Mouse (Mus musculus): ENCODE measurements at regions not wholly inside any gene's neighbourhood (a gene's known extent, or its start where the extent isn't known, plus 50 kb on each side); places are given as distances from the start of the nearest gene placed in this dataset.

DNA sequence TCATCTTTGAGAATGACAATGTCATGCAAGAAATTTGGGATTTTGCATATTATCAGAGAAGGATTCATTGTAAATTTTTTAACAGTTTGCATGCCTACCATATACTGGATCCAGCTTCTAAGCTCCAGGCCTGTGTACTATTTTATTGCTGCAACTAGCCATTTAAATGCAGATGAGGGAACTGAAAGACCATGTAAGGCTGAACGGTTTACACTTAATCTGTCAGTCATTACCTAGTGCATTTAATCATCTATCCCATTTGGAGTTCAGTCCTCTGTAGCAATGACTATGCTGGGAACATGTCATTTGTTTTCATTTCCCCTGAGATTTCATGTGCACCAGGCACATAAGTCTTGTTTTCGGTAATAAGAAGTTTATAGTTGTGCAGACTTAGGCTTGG lies 631.8 kb upstream of the Gm21961 start:
- DNase-seq (ENCODE audit: low read depth, low spot score), result no peak

DNA sequence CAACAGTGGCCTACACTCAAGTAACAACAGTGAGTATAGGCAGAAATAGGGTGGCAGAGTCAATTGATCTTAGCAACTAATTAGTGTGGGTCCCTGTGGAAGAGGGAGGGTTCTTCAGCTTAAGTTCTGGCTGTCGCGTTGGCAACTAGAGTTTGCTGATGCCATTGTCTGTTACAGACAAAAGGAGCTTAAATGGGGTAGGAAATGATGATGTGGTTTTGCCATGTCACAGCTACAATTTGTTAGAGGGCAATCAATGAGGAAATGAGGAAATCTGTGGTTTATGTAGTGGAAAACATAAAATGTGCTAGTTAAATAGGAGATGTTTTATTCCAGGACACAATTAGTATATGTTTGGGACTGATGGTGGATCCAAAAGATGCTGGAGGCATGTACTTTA lies 624.8 kb upstream of the Gm21961 start:
- DNase-seq (ENCODE audit: low read depth, low spot score), result no peak

DNA sequence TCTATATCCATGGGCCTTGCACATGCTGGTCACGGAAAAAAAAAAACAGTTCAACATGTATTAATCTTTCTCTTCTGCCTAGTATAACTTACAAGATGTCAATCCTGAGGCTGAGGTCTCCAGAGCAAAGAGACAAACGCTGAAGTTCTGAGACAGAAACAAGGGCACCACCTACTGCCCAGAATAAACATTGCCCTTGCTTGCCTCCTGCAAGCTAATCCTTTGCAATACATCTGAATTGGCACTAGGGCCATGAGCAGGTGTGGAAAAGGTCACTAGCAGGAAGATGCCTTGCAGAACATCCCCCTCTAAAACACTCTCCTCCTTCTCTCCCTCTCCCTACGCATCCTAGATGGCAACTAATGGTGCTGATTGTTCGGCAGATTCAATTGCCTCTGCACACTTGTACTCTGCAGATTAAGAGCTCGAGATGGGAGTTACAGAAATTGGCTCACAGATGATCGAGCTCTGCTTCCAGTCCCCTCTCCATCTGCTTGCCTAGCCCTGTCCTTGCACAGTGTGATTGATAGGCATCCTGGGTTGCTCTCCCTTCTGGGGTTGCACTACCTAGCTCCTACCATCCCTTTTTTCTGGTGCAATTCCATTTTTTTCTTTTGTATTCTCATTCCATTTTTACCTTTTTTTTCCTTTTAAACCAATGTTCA lies 622.9 kb upstream of the Gm21961 start:
- peak; percentile 31 for DNase-seq (ENCODE audit: low read depth, low spot score)

- no peak for DNase-seq (ENCODE audit: low read depth, low spot score)
Observed at GRCm38 (mm10) chr15:65632440-65632839, 617.7 kb upstream of the Gm21961 start.

GRCm38 (mm10) chr15:65630476-65630875 lies 615.8 kb upstream of the Gm21961 start:
- no peak for DNase-seq (ENCODE audit: low read depth, low spot score)

- DNase-seq (ENCODE audit: low read depth, low spot score), result peak; percentile 9
Observed at GRCm38 (mm10) chr15:65592718-65593477, 578.2 kb upstream of the Gm21961 start.

DNA sequence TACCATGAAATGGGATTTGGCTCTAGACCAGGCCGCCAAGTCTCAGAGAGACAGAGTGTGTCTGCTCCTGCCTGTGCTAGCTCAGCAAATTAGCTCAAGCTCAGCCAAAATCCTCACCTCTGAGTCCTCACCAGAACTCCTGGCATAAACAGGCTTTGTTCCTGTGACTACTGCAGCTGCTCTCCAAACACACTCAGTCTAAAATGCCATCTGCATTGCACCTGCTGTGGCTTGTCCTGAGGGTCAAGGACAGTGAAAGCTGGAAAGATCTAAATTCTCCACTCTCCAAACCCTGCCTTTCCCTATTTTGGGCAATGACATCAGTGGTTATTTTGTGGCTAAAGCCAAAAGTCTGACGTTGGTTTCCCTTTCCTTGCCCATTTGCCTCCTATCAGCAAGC lies 570.9 kb upstream of the Gm21961 start:
- DNase-seq (ENCODE audit: low read depth, low spot score), result no peak

- DNase-seq (ENCODE audit: low read depth, low spot score), result no peak
Observed at GRCm38 (mm10) chr15:65579353-65579752, 564.6 kb upstream of the Gm21961 start.

DNA sequence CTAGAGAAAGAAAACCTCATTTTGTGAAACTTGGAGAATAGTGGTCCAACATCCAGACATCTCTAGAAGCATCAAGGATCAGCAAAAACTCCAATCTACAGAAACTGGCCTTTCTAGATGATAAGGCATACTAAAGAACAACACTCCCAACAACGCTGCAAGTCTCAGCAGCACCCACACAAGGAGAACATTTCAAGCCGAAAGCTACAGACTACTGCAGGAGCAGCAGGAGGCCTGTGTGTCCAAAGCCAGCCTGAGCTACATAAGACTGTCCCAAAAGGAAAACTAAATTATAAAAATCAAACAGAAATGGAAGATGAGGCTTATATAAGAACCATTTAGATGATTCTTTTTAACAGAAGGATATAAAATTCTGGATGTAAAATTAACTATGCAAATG lies 553.2 kb upstream of the Gm21961 start:
- DNase-seq (ENCODE audit: low read depth, low spot score), result no peak

DNA sequence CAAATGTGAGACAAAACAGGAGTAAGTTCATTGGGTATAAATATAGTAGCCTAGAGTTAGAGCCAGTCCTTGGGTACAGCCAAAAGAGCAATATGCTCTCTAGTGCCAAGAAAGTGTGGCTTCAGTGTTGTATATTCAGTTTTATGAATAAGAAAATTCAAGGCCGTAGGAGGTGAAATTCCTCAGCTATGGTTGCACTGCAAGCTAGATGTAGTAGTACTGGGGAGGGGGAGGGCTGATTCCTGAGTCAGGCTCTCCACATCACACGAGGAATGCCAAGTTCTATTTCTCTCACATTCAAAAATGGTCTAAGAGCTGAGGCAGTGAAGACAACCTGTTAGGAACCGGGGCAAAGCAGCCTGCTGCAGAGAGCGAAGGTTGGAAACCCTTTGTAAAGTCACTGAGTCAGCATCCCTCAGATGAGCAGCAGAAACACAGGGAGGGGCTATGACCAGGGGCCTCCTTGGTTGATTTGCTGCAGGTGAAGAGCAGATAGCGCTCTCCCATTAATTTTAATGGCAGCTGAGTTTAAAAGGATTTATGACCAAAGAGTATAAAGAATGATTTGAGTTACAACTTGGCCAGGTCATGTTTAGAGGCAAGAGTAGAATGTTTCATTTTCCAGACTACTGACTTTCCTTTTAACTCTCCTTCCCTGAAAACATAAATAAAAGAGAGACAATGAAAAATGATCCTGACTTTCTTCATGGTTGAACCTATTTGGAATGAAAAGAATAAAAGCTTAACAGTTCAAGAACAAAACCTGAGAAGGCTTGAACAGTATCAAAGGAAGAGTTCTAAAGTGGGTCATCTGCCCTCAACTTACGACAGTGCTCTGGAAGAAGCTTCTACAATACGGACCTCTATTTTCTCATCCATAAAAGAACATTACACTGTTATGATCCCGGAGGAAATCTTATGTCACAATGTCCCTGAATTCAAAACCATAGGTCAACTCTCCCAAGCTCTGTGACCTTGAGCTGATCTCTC lies 543.4 kb upstream of the Gm21961 start:
- no peak for DNase-seq (ENCODE audit: low read depth, low spot score)

DNA sequence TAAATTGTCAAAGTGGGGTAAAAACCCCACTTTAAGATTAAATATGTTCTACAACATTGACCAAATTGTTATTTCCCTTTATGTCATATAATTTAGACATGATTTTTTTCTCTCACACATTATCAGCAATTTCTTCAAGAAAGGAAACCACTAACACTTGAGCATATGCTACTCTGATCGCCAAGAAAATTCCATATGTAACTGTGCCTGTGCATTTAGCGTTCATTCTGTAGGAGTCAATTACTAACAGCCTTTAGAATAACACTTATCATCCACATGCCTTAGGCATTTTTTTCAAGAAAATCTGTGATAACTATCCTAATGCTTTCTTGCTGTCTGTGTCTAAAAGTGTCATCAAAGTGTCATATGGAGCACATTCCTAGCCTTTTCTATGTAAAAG lies 534.3 kb upstream of the Gm21961 start:
- DNase-seq (ENCODE audit: low read depth, low spot score), result no peak

DNA sequence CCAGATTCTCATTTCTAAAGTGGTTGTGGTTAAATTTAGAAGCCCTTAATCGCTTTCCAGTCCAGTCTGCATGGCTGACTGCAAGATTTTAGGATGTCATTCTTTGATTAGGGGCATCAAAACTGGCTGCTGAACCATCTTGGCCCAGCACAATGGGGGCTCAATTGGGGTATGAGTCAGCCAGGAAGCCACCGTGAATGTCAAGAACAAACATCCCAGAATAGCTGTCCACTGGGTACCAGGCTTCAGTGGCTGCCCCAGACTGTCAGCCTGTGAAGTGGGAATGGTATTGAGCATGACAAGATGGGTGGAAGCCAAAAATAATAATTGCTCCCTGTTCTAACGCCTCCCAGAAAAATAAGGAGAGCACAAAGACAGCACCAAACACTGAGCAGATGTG lies 520.9 kb upstream of the Gm21961 start:
- DNase-seq (ENCODE audit: low read depth, low spot score), result no peak

GRCm38 (mm10) chr15:65532241-65532640 lies 517.5 kb upstream of the Gm21961 start:
- DNase-seq (ENCODE audit: low read depth, low spot score), result no peak

DNA sequence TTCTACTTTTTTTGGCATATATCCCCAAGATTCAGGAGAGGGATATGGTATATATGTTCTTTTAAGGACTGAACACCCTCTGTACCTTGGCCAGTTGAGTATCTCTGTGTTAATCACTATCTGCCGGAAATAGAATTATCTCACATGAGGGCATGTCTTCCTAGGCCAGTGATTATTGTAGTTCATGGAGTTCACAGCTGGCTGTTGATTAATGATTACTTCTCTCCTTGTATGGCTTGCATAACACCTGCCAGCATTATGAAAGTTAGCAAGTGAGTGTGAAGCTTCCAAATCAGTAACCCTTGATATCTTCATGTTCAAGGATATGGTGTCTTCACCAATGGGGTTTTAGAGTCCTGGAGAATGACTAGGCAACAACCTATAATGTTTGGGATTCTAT lies 488.0 kb upstream of the Gm21961 start:
- DNase-seq (ENCODE audit: low read depth, low spot score), result no peak

GRCm38 (mm10) chr15:65478940-65479339 lies 464.2 kb upstream of the Gm21961 start:
- DNase-seq (ENCODE audit: low read depth, low spot score), result no peak

DNA sequence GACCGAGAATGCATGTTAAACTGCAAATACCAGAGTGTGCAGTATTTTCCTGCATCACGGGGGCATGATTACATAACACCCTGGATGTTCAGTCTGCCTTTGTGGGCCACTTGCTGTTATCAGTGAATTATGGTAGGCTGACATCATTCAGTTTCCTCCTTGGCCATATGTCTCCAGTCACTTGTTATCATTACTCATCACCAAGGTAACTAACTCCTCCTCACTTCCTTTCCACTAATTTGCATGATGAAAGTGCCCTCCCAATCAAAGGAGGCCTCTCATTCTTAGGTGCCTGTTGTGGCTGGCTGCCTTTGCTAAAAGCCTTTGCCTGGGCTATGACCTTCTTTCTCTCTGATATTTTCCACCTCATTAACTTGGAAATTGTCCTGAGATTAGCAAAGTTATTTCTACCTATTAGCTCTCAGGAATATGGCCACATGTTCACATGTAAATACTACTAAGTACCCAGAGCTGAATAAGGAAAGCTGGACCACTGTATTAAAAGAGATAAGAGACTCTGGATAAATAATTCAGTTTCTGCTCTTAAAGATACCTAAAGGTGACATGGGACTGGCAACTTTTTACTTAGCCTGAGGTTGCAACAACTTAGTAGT lies 440.6 kb upstream of the Gm21961 start:
- DNase-seq (ENCODE audit: low read depth, low spot score), result no peak

GRCm38 (mm10) chr15:65452258-65453028 lies 437.7 kb upstream of the Gm21961 start:
- DNase-seq (ENCODE audit: low read depth, low spot score), result no peak

DNA sequence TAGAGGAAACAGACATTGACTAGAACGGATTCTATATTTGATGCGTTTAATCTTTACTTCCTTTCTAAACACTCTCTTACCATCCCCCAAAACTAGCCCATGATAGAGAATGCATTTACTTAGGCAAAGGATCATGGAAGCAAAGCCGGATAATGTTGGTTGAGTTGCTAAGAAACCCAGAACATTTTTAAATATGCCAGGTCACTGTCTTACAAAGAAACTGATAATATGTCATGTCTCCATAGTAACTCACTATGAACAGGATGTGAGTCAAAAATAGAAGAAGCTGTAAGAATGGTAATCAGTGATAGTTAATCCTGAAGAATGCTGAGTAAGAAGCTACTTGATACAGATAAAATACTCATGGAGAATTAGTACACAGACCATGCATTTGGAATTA lies 405.0 kb upstream of the Gm21961 start:
- DNase-seq (ENCODE audit: low read depth, low spot score), result no peak
